Mouse (Mus musculus) left cerebral cortex, postnatal 14 days (tissue): ENCODE results near the gene Mcm2. TPM values are rescaled to one million over a fixed set of nuclear protein-coding genes. Genes with fewer than 3 reads are reported as not detected.

Source experiments
- DNase-seq, 2 experiments: peaks; one replicate each; pipeline ENCODE4 v3.0.0; 2021 to 2022; ENCODE audit warnings: low spot score in 2 of 2, mixed read lengths in 1 of 2
- intact Hi-C: fragments of 180-260 bp; cut with DNase I; formaldehyde crosslinking; loops from one replicate; pipeline ENCODE4 v1.15.1; 2025
- total RNA-seq, 2 experiments: library from RNA; stranded (reverse); gene quantifications; 2 replicates each; pipeline ENCODE4 v1.2.3; 2021

Mcm2 gene
- total RNA-seq, 2 experiments from 2014 or later = 3.6 to 3.8 TPM

DNA sequence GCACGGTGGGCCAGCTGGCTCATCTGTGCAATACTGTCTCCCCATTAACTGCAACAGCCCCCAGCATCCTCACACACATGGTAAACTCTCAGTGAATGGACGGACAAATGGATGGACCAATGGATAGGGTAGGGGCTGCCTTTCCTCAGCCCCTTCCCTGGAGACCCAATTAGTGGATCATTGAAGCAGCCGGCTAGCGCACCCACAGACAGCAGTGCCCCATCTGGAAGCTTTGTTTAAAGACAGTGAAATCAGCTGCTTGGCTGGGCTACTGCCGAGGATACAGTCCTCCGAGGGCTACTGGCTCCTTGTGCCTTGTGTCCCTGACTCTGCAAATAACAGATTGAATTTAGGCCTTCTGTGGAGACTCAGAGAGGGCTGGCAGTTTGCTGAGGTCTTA is 30.9 kb upstream of the Mcm2 start:
- no peak for DNase-seq
- intact Hi-C loops = loop anchor here (5.0 kb wide), 2 partner anchors 538 to 623 kb away; no protein-coding TSS in a partner anchor

DNA sequence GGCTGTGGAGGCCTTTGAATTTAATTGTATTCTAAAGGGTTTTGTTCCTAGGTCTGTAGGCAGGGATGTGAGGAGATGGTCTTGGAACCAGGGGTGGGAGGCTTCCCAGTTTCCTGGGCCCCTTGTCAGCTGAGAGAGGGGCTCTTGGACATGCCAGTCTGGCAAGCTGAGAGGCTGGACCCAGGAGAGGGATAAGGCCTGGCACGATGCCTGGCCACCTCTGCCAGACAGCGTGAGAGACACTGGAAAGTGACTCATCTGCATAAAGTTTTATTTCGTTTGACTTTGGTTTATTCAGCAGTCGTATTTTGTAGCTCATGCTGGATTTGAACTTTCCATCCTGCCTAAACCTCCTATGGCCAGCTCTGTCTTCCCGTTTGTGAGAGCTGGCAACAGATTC is 30.0 kb upstream of the Mcm2 start:
- intact Hi-C loops = loop anchor here (5.0 kb wide), 2 partner anchors 539 to 624 kb away; no protein-coding TSS in a partner anchor

DNA sequence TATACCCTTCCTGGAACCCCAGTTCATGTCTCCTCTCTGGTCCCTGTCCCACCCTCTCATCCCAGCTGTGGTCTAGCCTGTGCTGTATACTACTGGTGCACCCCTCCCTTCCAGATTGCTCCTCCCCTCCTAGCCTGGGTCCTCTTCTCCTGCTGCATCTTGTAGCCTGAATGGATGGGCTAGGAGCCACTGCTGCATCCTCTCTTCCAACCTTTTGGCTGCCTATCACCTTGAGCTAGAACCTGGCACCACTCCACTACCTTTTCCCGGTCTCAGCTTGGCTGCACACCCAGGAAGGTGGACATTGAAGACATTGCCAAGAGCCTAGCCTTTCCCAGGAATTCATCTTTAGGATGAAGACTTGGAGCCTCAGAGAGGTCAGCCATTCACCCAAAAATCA is 29.4 kb upstream of the Mcm2 start:
- DNase-seq = no peak
- intact Hi-C loops = loop anchor here (5.0 kb wide), 2 partner anchors 539 to 624 kb away; no protein-coding TSS in a partner anchor

More for the DNA sequence above, 30.0 kb upstream of the Mcm2 start:
- no peak for DNase-seq

GRCm38 (mm10) chr6:88927595-88927994 is 29.0 kb upstream of the Mcm2 start:
- intact Hi-C loops = loop anchor here (5.0 kb wide), 2 partner anchors 540 to 625 kb away; no protein-coding TSS in a partner anchor
- peak; percentile 87 for DNase-seq

DNA sequence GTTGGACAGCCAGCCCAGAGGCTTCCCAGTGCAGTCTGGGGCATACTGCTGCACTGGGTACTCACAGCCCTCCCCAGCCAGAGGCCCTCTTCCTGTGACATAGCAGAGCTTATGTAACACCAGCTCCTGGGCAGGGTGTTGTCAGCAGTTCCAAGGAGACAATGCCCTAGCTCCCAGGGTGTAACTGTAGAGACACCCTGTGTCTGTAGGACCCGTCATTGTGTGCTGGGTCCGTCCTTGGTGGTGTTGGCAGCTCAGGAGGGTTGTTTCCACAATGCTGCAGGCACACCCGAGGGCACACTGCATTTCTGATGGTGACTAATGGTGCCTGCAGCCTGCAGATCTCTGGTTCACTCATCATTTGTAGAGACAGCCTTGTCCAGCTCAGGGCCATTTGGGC is 28.3 kb upstream of the Mcm2 start:
- intact Hi-C loops = loop anchor here (5.0 kb wide), 2 partner anchors 540 to 625 kb away; no protein-coding TSS in a partner anchor
- DNase-seq = no peak

- no peak for DNase-seq
- intact Hi-C loops = loop anchor here (5.0 kb wide), 2 partner anchors 542 to 627 kb away; no protein-coding TSS in a partner anchor
Observed at GRCm38 (mm10) chr6:88925640-88926205, 27.1 kb upstream of the Mcm2 start.

DNA sequence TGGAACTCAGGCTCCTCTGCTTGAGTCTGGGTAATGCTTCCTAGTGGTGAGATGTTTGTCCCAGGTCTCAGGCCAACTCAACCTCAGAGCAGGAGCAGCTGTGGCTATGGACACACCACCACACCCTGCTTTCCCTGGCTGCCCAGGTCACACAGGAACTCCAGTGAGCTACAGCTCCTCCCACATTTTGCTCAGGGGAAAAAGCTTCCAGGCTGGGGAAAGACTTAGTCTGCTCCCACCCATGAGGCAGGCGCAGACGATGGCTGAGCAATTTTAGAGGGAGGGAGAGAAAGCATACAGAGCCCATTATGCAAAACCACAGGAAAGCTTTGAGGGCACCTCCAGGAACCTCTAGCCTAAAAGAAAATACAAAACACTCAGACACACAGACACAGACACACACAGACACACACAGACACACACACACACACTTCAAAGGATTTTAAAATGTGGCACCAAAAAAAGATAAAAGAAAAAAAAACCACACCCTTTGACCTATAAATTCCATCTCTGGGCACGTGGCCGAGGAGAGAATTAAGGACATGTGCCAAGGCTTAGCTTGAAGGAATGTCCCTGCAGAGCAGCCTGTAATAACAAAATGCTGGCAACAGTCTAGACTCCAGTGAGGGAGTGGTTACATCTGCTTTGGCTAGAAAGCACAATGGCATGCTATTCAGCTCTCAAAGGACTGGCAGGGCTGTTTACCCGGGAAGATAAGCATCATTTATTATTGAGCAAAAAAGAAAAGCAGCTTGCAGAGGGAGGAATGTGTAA is 26.1 kb upstream of the Mcm2 start:
- intact Hi-C loops = loop anchor here (5.0 kb wide), 2 partner anchors 543 to 628 kb away; no protein-coding TSS in a partner anchor
- DNase-seq = peak in 1 of 2 experiments; percentile 60

- DNase-seq = no peak
- intact Hi-C loops = no loop called here
Observed at GRCm38 (mm10) chr6:88918802-88919201, 20.2 kb upstream of the Mcm2 start.

DNA sequence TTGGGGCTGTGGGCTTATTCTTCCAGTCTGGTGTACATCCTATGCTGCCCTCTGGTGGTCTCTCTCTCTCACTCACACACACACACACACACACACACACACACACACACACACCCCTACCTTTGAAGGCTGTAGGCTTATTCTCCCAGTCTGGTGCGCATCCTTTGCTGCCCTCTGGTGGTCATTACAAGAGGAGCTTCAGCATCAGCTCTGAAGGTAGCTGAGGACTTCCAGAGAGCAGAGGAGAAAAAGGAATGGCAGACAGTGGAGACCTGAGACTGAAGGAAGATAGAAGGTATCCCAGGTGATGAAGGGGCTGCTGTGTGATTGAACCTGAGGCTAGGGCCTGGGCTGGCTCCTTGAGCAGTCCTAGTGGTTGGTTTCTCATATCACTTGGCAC is 17.6 kb upstream of the Mcm2 start:
- DNase-seq = peak; percentile 75 to 89
- intact Hi-C loops = no loop called here

- peak in 1 of 2 experiments; percentile 43 for DNase-seq
- intact Hi-C loops = no loop called here
Observed at GRCm38 (mm10) chr6:88915510-88915909, 16.9 kb upstream of the Mcm2 start.

- intact Hi-C loops = no loop called here
- no peak for DNase-seq
Observed at GRCm38 (mm10) chr6:88914799-88915198, 16.2 kb upstream of the Mcm2 start.

DNA sequence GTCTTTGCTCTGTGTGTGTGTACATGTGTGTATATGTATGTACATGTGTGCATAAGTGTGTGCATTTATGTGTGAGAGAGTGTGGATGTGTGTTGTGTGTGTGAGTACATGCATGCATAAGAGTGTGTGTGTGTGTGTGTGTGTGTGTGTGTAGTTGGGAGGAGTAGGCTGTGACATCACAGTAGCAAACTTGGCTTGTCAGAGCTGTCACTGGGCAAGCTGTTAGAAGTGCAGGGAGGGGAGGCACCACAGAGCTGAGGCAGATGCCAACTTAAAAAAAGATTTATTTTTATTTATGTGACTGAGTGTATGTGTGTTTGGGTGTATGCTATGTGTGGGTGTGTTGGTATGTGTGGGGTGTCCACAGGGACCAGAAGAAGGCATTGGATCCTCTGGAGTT is 14.9 kb upstream of the Mcm2 start:
- intact Hi-C loops = no loop called here
- no peak for DNase-seq

DNA sequence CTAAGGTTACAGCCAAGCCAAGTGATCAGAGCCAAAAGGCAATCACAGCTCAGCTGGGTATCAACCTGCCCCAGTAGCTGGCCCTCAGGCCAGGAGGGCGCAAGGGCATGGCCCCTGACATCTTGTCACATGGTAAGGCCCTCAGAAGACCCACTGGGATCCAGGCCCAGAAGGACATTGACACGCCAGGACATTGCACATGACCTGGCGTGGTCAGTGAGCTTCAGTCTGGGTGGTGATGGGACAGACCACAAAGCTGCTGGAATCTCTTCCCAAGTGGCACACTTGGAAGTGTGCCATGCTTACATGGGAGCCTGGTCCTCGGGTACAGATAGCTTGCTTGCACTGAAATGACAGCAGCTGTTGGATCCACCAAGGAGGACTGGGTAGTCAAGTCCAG is 14.4 kb upstream of the Mcm2 start:
- no peak for DNase-seq
- intact Hi-C loops = no loop called here

GRCm38 (mm10) chr6:88909151-88909550 is 10.6 kb upstream of the Mcm2 start:
- DNase-seq = no peak
- intact Hi-C loops = no loop called here

- intact Hi-C loops = no loop called here
- peak; percentile 56 to 85 for DNase-seq
Observed at GRCm38 (mm10) chr6:88906369-88907108, 8.0 kb upstream of the Mcm2 start.

DNA sequence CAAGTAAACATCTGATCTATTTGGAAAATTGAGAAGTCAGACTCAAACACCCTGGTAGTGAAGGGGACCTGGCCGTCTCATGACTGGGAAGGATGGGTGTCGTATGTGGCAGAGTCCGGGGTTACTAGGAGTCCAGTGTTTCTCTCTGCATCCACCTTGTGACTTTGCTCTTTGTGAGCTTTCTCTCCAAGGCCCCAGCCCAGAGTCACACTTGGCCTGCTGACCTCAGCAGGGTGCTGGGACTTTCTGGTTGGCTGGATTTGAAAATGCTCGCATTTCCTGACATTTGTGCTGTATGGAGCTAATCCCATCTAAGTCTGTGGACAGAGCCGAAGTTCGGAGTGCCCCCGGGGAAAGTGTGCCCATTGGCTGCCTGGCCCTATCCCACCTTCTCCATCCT is 6.5 kb upstream of the Mcm2 start:
- DNase-seq = no peak
- intact Hi-C loops = no loop called here

GRCm38 (mm10) chr6:88904456-88904974 is 5.9 kb upstream of the Mcm2 start:
- no peak for DNase-seq
- intact Hi-C loops = no loop called here

DNA sequence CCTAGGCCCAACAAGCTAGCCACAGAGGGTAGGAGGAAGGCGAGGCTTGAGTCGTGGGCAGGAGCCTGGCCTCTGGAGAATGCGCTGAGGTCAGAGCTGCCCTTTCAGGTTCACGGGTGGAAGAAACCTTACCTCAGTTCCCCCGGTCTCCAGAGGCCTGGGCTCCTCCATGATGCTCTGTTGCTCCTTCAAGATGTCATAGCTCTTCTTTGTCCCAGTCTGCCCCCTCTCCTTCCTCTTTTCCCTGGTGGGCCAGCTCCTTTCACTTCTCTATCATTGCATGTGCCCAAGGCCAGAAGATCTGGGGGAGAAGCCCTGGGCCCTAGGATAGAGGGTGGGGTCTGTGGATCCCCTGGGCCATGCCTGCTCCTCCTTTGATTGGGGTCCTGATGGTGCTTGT is 5.1 kb upstream of the Mcm2 start:
- no peak for DNase-seq
- intact Hi-C loops = no loop called here

DNA sequence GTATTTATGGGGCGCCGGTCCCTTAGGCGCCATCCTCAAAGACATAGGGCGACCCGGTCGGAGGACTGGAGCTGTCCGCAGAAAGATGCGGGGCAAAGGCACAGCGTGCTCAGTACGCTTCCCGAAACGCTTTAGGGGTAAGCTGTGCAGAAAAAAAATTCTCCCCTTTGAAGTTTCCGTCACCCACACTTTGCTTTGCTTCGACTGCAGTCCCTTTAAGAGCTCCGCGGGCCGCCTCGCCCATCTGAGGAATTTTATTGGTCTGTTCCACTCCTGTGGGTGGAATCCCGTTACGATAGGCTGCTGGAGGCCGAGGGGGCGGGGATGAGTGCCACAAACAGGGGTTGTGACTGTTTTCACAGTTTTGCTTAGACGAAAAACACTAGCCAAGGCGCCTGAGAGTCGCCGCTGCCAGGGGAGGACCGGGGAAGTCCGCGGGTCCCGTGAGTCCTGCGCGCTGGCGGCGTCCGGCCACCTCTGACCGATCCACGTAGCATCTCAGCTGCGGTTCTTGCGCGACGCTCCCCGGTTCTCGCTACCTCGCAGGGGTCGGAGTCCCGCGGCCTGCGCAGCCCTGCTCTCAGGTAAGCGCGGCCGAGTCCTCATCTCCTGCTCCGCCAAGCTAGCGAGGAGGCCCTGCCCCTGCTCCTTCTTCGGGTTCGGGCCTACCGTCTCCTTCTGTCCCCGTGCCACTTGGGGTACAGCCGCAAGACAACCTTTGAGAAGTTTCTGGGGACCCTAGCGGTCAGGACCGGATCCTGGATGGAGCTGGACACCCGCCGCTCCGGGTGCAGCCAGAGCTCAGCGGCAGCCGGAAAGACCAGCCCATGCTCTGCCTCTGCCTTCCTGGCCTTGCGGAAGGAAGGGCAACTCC is 3.6 kb upstream of the Mcm2 start, which contains the start of gene Tpra1:
TSS of gene Tpra1 (plus strand) at position 305 of the 874 bp plus-strand sequence.
- intact Hi-C loops = no loop called here
- peak; percentile 95 to 97 for DNase-seq
